ENCODE assay signal across 8 mouse cellular contexts in genomic region chr10:93888935-93889578, GRCm38 (mm10). TPM values are rescaled to one million over a fixed set of nuclear protein-coding genes. Genes with fewer than 3 reads are reported as not detected.
DNase-seq lines count a peak whose midpoint lies in the region; ATAC-seq and TF ChIP-seq lines count a peak whose summit lies in the region.

No protein-coding gene starts in this region.

- TF ChIP-seq CTCF in MEL (IDR thresholded peaks at IDR 0.05 in 2 of 3, conservative IDR thresholded peaks at IDR 0.05 in 1 of 3; ENCODE audit: control insufficient read depth in 1 of 3, insufficient read depth in 1 of 3, low read depth in 2 of 3, low read length in 3 of 3, poor library complexity in 1 of 3, severe bottlenecking in 1 of 3): no peak
- no peak for TF ChIP-seq CTCF in layer of hippocampus, adult 2 months (conservative IDR thresholded peaks at IDR 0.05)

- no peak for TF ChIP-seq EP300 in MEL (IDR thresholded peaks at IDR 0.05; ENCODE audit: low read depth in 1 of 2, low read length in 2 of 2)

- H3K36me3 ChIP-seq in MEL (ENCODE audit: control insufficient read depth in 1 of 2, insufficient read depth in 2 of 2, low read length in 2 of 2): peaks cover 13 to 51% of the 10 kb centered on the region in 2 experiments
- peaks cover 27% of the 10 kb centered on the region for H3K36me3 ChIP-seq in embryonic facial prominence, embryonic 12.5 days
- peaks cover 12% of the 10 kb centered on the region for H3K36me3 ChIP-seq in heart, embryonic 11.5 days (ENCODE audit: control insufficient read depth, insufficient read depth, low read length)
- H3K36me3 ChIP-seq in megakaryocyte, embryonic 14.5 days (replicated peaks; ENCODE audit: low read length): peaks cover 31% of the 10 kb centered on the region
- H3K36me3 ChIP-seq in stomach, embryonic 14.5 days (ENCODE audit: control insufficient read depth, insufficient read depth, low read length): peaks cover 23% of the 10 kb centered on the region; the same call in 1 of the 2 replicates

- H3K79me2 ChIP-seq in MEL (ENCODE audit: control insufficient read depth, insufficient read depth, low read length, poor library complexity): peaks cover 51% of the 10 kb centered on the region

- H3K4me3 ChIP-seq in MEL (ENCODE audit: control insufficient read depth in 1 of 2, insufficient read depth in 1 of 2, low read depth in 2 of 2, low read length in 2 of 2): peak overlapping the region; percentile 81 to 98
- peak overlapping the region; percentile 96 for H3K4me3 ChIP-seq in embryonic facial prominence, embryonic 12.5 days
- peak overlapping the region; percentile 89 for H3K4me3 ChIP-seq in heart, embryonic 11.5 days (ENCODE audit: low read depth, low read length)
- H3K4me3 ChIP-seq in layer of hippocampus, adult 2 months: peak overlapping the region; percentile 89
- peak overlapping the region; percentile 93 for H3K4me3 ChIP-seq in megakaryocyte, embryonic 14.5 days (replicated peaks)
- peak overlapping the region; percentile 97 for H3K4me3 ChIP-seq in stomach, embryonic 14.5 days (ENCODE audit: low read depth, low read length)

- ATAC-seq in embryonic facial prominence, embryonic 12.5 days (ENCODE audit: insufficient number of reproducible peaks, insufficient read depth, low FRiP score, low TSS enrichment): peak; percentile 65
- ATAC-seq in heart, embryonic 11.5 days (replicated peaks; ENCODE audit: insufficient number of reproducible peaks, low FRiP score, low TSS enrichment): peak; percentile 32
- ATAC-seq in stomach, embryonic 14.5 days (ENCODE audit: insufficient number of reproducible peaks, insufficient read depth, low FRiP score, low read depth): peak; percentile 57

- peak overlapping the region; percentile 80 for H3K4me2 ChIP-seq in embryonic facial prominence, embryonic 12.5 days (replicated peaks)
- H3K4me2 ChIP-seq in heart, embryonic 11.5 days: peak overlapping the region; percentile 89
- peak overlapping the region; percentile 94 for H3K4me2 ChIP-seq in stomach, embryonic 14.5 days (replicated peaks; ENCODE audit: low read depth, low read length)

- peaks cover 14 to 32% of the 10 kb centered on the region in 2 experiments for H3K4me1 ChIP-seq in MEL (ENCODE audit: control insufficient read depth in 1 of 2, insufficient read depth in 2 of 2, low read length in 2 of 2)
- H3K4me1 ChIP-seq in embryonic facial prominence, embryonic 12.5 days: peaks cover 7% of the 10 kb centered on the region
- H3K4me1 ChIP-seq in heart, embryonic 11.5 days (ENCODE audit: control insufficient read depth, insufficient read depth, low read length): peaks cover 6% of the 10 kb centered on the region
- H3K4me1 ChIP-seq in megakaryocyte, embryonic 14.5 days: peaks cover 37% of the 10 kb centered on the region
- peaks cover 5% of the 10 kb centered on the region; the same call in 1 of the 2 replicates for H3K4me1 ChIP-seq in stomach, embryonic 14.5 days (ENCODE audit: control insufficient read depth, insufficient read depth, low read length)

- peak overlapping the region; percentile 84 for H3K27ac ChIP-seq in MEL (ENCODE audit: control insufficient read depth, low read depth, low read length)
- peak overlapping the region; percentile 89 for H3K27ac ChIP-seq in embryonic facial prominence, embryonic 12.5 days
- H3K27ac ChIP-seq in heart, embryonic 11.5 days (ENCODE audit: low read depth, low read length): peak overlapping the region; percentile 85
- peak overlapping the region; percentile 94 for H3K27ac ChIP-seq in layer of hippocampus, adult 2 months
- H3K27ac ChIP-seq in stomach, embryonic 14.5 days (ENCODE audit: low read length): peak overlapping the region; percentile 90

- no peaks in the 10 kb centered on the region for H3K27me3 ChIP-seq in MEL (ENCODE audit: control insufficient read depth in 1 of 2, insufficient read depth in 2 of 2, low read length in 2 of 2)
- no peaks in the 10 kb centered on the region for H3K27me3 ChIP-seq in embryonic facial prominence, embryonic 12.5 days
- no peaks in the 10 kb centered on the region for H3K27me3 ChIP-seq in heart, embryonic 11.5 days (ENCODE audit: control insufficient read depth, insufficient read depth, low read length)
- H3K27me3 ChIP-seq in megakaryocyte, embryonic 14.5 days (replicated peaks): no peaks in the 10 kb centered on the region
- no peaks in the 10 kb centered on the region for H3K27me3 ChIP-seq in stomach, embryonic 14.5 days (ENCODE audit: control insufficient read depth, insufficient read depth, low read length)

- under 1% methylated on average over 38 of the region's 38 CpGs for WGBS in embryonic facial prominence, embryonic 12.5 days
- under 1% methylated on average over 38 of the region's 38 CpGs for WGBS in heart, embryonic 11.5 days (ENCODE audit: insufficient replicate concordance)
- under 1% methylated on average over 38 of the region's 38 CpGs for WGBS in stomach, embryonic 14.5 days

- no peak for TF ChIP-seq POLR2A in MEL (IDR thresholded peaks at IDR 0.05; ENCODE audit: control insufficient read depth in 1 of 2, insufficient read depth in 1 of 2, low read depth in 1 of 2, low read length in 2 of 2, poor library complexity in 1 of 2)

- TF ChIP-seq RAD21 in MEL (IDR thresholded peaks at IDR 0.05; ENCODE audit: low read depth, low read length): no peak

- no peaks in the 10 kb centered on the region for H3K9me3 ChIP-seq in MEL (replicated peaks; ENCODE audit: insufficient read depth, low read length)
- H3K9me3 ChIP-seq in embryonic facial prominence, embryonic 12.5 days: no peaks in the 10 kb centered on the region
- H3K9me3 ChIP-seq in heart, embryonic 11.5 days (replicated peaks; ENCODE audit: control insufficient read depth, low read length): no peaks in the 10 kb centered on the region
- no peaks in the 10 kb centered on the region for H3K9me3 ChIP-seq in megakaryocyte, embryonic 14.5 days
- H3K9me3 ChIP-seq in stomach, embryonic 14.5 days (ENCODE audit: control insufficient read depth, low read depth, low read length): no peaks in the 10 kb centered on the region

- peak overlapping the region; percentile 98 for H3K9ac ChIP-seq in MEL (ENCODE audit: control insufficient read depth, low read depth, low read length, poor library complexity, severe bottlenecking)
- peak overlapping the region; percentile 95 for H3K9ac ChIP-seq in embryonic facial prominence, embryonic 12.5 days
- peak overlapping the region; percentile 92 for H3K9ac ChIP-seq in heart, embryonic 11.5 days (ENCODE audit: low read depth, low read length)
- peak overlapping the region; percentile 92 for H3K9ac ChIP-seq in stomach, embryonic 14.5 days (replicated peaks; ENCODE audit: low read depth, low read length)

- peak; percentile 41 for DNase-seq in embryo, embryonic 10 days (ENCODE audit: low spot score)
- DNase-seq in embryo, embryonic 9.5 days (ENCODE audit: extremely low spot score): no peak
- peak; percentile 63 for DNase-seq in MEL (ENCODE audit: low read depth, low spot score)
- DNase-seq in layer of hippocampus, adult 2 months (ENCODE audit: low spot score in 2 of 2): peak in 1 of 2 experiments; percentile 27

TF ChIP-seq in MEL, 35 proteins besides CTCF, POLR2A, EP300 and RAD21:
- TF ChIP-seq GATA1 (IDR thresholded peaks at IDR 0.05; ENCODE audit: low read depth, low read length): no peak
- TF ChIP-seq TAL1 (IDR thresholded peaks at IDR 0.05; ENCODE audit: low read length): no peak
- no peak for TF ChIP-seq MYB (IDR thresholded peaks at IDR 0.05; ENCODE audit: low read depth, low read length)
- TF ChIP-seq MYC (IDR thresholded peaks at IDR 0.05; ENCODE audit: low read depth, low read length): peak; percentile 42; the same call in 1 of the 2 replicates
- no peak for TF ChIP-seq TCF12 (IDR thresholded peaks at IDR 0.05; ENCODE audit: low read depth, low read length)
- TF ChIP-seq POLR2AphosphoS2 (IDR thresholded peaks at IDR 0.05; ENCODE audit: low read length): no peak
- no peak for TF ChIP-seq MEF2A (IDR thresholded peaks at IDR 0.05; ENCODE audit: extremely low read depth, insufficient replicate concordance, low read depth, low read length, poor library complexity, severe bottlenecking)
- TF ChIP-seq GABPA (IDR thresholded peaks at IDR 0.05; ENCODE audit: low read depth, low read length): no peak
- 0 out of 2 replicates have a peak, but pooled peaks have one; percentile 61 for TF ChIP-seq POLR2AphosphoS5 (IDR thresholded peaks at IDR 0.05; ENCODE audit: borderline replicate concordance, low read depth, low read length)
- TF ChIP-seq JUND (IDR thresholded peaks at IDR 0.05; ENCODE audit: low read depth, low read length): no peak
- TF ChIP-seq ZC3H11A (IDR thresholded peaks at IDR 0.05; ENCODE audit: low read depth, low read length): no peak
- TF ChIP-seq KAT2A (conservative IDR thresholded peaks at IDR 0.05; ENCODE audit: low read depth, low read length): no peak

RNA-seq across cellular contexts. Expression of gene Metap2, which starts 7.8 kb away (rescaled TPM):
- total RNA-seq in MEL (2012; rRNA removed): 326 and 387 TPM in 2 replicates
- polyA plus RNA-seq in MEL (2012; ENCODE audit: insufficient read depth in 1 of 2, insufficient read length in 2 of 2, low read depth in 1 of 2, low replicate concordance in 2 of 2, missing spikeins in 1 of 2): 1,000 to 10,000 TPM in 1 of 2 experiments, 100 to 1,000 TPM in 1; 921 to 2,567 TPM
- 184 and 201 TPM in 2 replicates for polyA plus RNA-seq in embryonic facial prominence, embryonic 12.5 days (2016; fragmentation: Nextera tagmentation; extraction: Ambion mirVana)
- 199 and 219 TPM in 2 replicates for polyA plus RNA-seq in heart, embryonic 11.5 days (2014; fragmentation: Nextera tagmentation; extraction: Ambion mirVana)
- total RNA-seq in layer of hippocampus, adult 2 months (2021): 100 to 1,000 TPM; 124 to 136 TPM
- 45.4 and 494 TPM in 2 replicates for polyA plus RNA-seq in megakaryocyte, embryonic 14.5 days (2012; ENCODE audit: insufficient read depth, low replicate concordance)
- polyA plus RNA-seq in stomach, embryonic 14.5 days (2014; fragmentation: Nextera tagmentation; extraction: Ambion mirVana): 184 and 191 TPM in 2 replicates

RNA-seq across cellular contexts. Expression of gene Usp44, which starts 57.7 kb away (rescaled TPM):
- 0.07 and 0.12 TPM in 2 replicates for total RNA-seq in MEL (2012; rRNA removed)
- polyA plus RNA-seq in MEL (2012; ENCODE audit: insufficient read depth in 1 of 2, insufficient read length in 2 of 2, low read depth in 1 of 2, low replicate concordance in 2 of 2, missing spikeins in 1 of 2): 1 to 10 TPM in 1 of 2 experiments, not detected in 1; 1.4 TPM
- 2.1 and 2.5 TPM in 2 replicates for polyA plus RNA-seq in embryonic facial prominence, embryonic 12.5 days (2016; fragmentation: Nextera tagmentation; extraction: Ambion mirVana)
- polyA plus RNA-seq in heart, embryonic 11.5 days (2014; fragmentation: Nextera tagmentation; extraction: Ambion mirVana): 1.1 and 1.3 TPM in 2 replicates
- not detected for total RNA-seq in layer of hippocampus, adult 2 months (2021)
- polyA plus RNA-seq in megakaryocyte, embryonic 14.5 days (2012; ENCODE audit: insufficient read depth, low replicate concordance): not detected in 2 replicates
- polyA plus RNA-seq in stomach, embryonic 14.5 days (2014; fragmentation: Nextera tagmentation; extraction: Ambion mirVana): 0.27 and 0.61 TPM in 2 replicates
